ENCODE assay signal across 29 mouse cellular contexts in the genomic region with DNA sequence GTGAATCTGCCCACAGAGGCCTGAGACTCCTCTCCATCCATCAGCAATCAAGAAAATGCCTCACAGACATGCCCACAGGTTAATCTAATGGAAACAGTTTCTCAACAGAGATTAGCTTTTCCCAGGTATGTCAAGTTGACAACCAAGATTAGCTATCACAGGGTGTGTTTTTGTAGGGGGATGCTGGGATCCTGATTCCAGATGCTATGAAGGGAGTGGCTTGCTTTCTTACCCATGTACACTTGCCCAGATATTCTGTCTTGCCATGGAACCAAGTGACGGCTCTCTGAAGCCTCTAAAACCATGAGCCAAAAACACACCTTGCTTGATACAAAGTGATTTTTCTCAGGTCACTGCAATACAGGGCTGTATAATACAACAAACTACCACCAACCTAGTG.
"Had no signal": no experiment of that assay in that cellular context is flagged by ENCODE, and none has a peak within 500 bp of the region (broad histone marks: within the 10 kb centered on the region; RNA-seq: fewer than 3 reads in every experiment).

No protein-coding gene starts in this region.

- H3K27me3 ChIP-seq: limb, embryonic 12.5 days; limb, embryonic 13.5 days; limb, embryonic 15.5 days; liver, embryonic 12.5 days; liver, embryonic 13.5 days; lung, embryonic 15.5 days; megakaryocyte, embryonic 14.5 days; midbrain, embryonic 12.5 days; midbrain, embryonic 13.5 days; neural tube, embryonic 12.5 days had no signal

- H3K36me3 ChIP-seq: limb, embryonic 13.5 days; liver, embryonic 13.5 days; liver, embryonic 15.5 days; lung, embryonic 15.5 days; midbrain, embryonic 12.5 days; midbrain, embryonic 13.5 days; neural tube, embryonic 12.5 days had no signal

- H3K27ac ChIP-seq: left cerebral cortex, adult 2 months; limb, embryonic 10.5 days; limb, embryonic 12.5 days; limb, embryonic 13.5 days; limb, embryonic 15.5 days; liver, embryonic 12.5 days; liver, embryonic 13.5 days; liver, embryonic 14.5 days; liver, embryonic 15.5 days; lung, embryonic 15.5 days; macrophage; midbrain, embryonic 12.5 days; midbrain, embryonic 13.5 days; neural tube, embryonic 12.5 days had no signal

- DNase-seq: left cerebral cortex, postnatal 4 days; liver; liver, embryonic 13.5 days; liver, postnatal 0 days; lung, adult 18-20 months; lung, adult 2 months; lung, embryonic 14.5 days; lung, postnatal 10 days; lung, postnatal 14 days; lung, postnatal 36 days; lung, postnatal 4 days; midbrain, embryonic 14.5 days had no signal

- H3K4me3 ChIP-seq: left cerebral cortex, adult 2 months; limb, embryonic 10.5 days; limb, embryonic 12.5 days; limb, embryonic 13.5 days; limb, embryonic 15.5 days; liver, embryonic 12.5 days; liver, embryonic 13.5 days; liver, embryonic 15.5 days; lung, embryonic 15.5 days; megakaryocyte, embryonic 14.5 days; midbrain, embryonic 12.5 days; midbrain, embryonic 13.5 days; myocyte; neural tube, embryonic 12.5 days had no signal

- H3K9me3 ChIP-seq: limb, embryonic 10.5 days; limb, embryonic 12.5 days; limb, embryonic 13.5 days; limb, embryonic 15.5 days; liver, embryonic 12.5 days; liver, embryonic 13.5 days; liver, embryonic 15.5 days; lung, embryonic 15.5 days; megakaryocyte, embryonic 14.5 days; midbrain, embryonic 12.5 days; midbrain, embryonic 13.5 days; neural tube, embryonic 12.5 days had no signal

- ATAC-seq: liver, embryonic 12.5 days; liver, postnatal 0 days; lung, postnatal 0 days; midbrain, embryonic 13.5 days had no signal

- H3K4me2 ChIP-seq: limb, embryonic 12.5 days; limb, embryonic 13.5 days; limb, embryonic 15.5 days; liver, embryonic 11.5 days; liver, embryonic 12.5 days; liver, embryonic 13.5 days; liver, embryonic 15.5 days; lung, embryonic 14.5 days; lung, embryonic 15.5 days; midbrain, embryonic 12.5 days; midbrain, embryonic 13.5 days; neural tube, embryonic 12.5 days had no signal

- H3K4me1 ChIP-seq: liver, embryonic 12.5 days; liver, embryonic 13.5 days; liver, embryonic 15.5 days; lung, embryonic 15.5 days had no signal

- H3K9ac ChIP-seq: limb, embryonic 12.5 days; limb, embryonic 13.5 days; limb, embryonic 15.5 days; liver, embryonic 12.5 days; liver, embryonic 13.5 days; liver, embryonic 14.5 days; liver, embryonic 15.5 days; liver, postnatal 0 days; lung, embryonic 14.5 days; lung, embryonic 15.5 days; midbrain, embryonic 12.5 days; midbrain, embryonic 13.5 days; neural tube, embryonic 12.5 days had no signal
